Mouse (Mus musculus) lung, embryonic 16.5 days (tissue): ENCODE results near the gene Maco1. TPM values are rescaled to one million over a fixed set of nuclear protein-coding genes. Genes with fewer than 3 reads are reported as not detected.

ENCODE experiments used
- ATAC-seq: fragments of 200-750 bp; cut with Nextera tagmentation; 2 replicates; pipeline ENCODE4 v1.8.0; 2017; ENCODE audit warnings: low read depth, mild to moderate bottlenecking, moderate library complexity
- H3K27ac ChIP-seq: fragments of 300-500 bp; sonication (generic); 2 replicates; pipeline ENCODE4 v1.5.1; 2014; ENCODE audit warnings: mild to moderate bottlenecking, control low read depth, low read length
- H3K27me3 ChIP-seq: fragments of 300-500 bp; sonication (generic); 2 replicates; pipeline ENCODE4 v1.6.1; 2014; ENCODE audit warnings: low read depth, low read length, mixed read lengths; ENCODE audit not compliant: control insufficient read depth, insufficient read depth
- H3K36me3 ChIP-seq: fragments of 300-500 bp; sonication (generic); 2 replicates; pipeline ENCODE4 v1.6.1; 2014; ENCODE audit warnings: low read length; ENCODE audit not compliant: control insufficient read depth, insufficient read depth
- H3K4me1 ChIP-seq: fragments of 300-500 bp; sonication (generic); replicated peaks from 2 replicates; pipeline ENCODE4 v1.6.1; 2014; ENCODE audit warnings: low read length, mixed read lengths; ENCODE audit not compliant: control insufficient read depth, insufficient read depth
- H3K4me2 ChIP-seq: fragments of 300-500 bp; sonication (generic); 2 replicates; pipeline ENCODE4 v1.6.1; 2014; ENCODE audit warnings: low read depth, low read length, control low read depth
- H3K4me3 ChIP-seq: fragments of 300-500 bp; sonication (generic); 2 replicates; pipeline ENCODE4 v1.5.1; 2014; ENCODE audit warnings: mild to moderate bottlenecking, low read length, control low read depth
- H3K9ac ChIP-seq: fragments of 300-500 bp; sonication (generic); 2 replicates; pipeline ENCODE4 v1.6.1; 2014; ENCODE audit warnings: low read length, control low read depth
- H3K9me3 ChIP-seq: fragments of 300-500 bp; sonication (generic); 2 replicates; pipeline ENCODE4 v1.6.1; 2016; ENCODE audit warnings: low read length; ENCODE audit not compliant: control insufficient read depth
- WGBS: fragments of 180-500 bp; shearing (Covaris S2); extraction: QIAGEN DNeasy Blood & Tissue Kit; methylation state at CpG from one replicate; pipeline ENCODE4 v1.1.7; 2014; 5-methylcytosine and 5-hydroxymethylcytosine counted together
- polyA plus RNA-seq: library from polyadenylated mRNA; unstranded; fragments of >200 nt; fragmentation: Nextera tagmentation; extraction: Ambion mirVana; gene quantifications from 2 replicates; pipeline ENCODE4 v1.2.1, GENCODE M21; 2015

Maco1 gene
- polyA plus RNA-seq, 1 experiment from 2014 or later: 36.3 TPM

- peaks cover 22% of the 10 kb centered on the region for H3K36me3 ChIP-seq
- WGBS: 87% methylated on average over 17 of the region's 17 CpGs
- H3K4me3 ChIP-seq: no peak overlapping the region
- no peak overlapping the region for H3K9ac ChIP-seq
- ATAC-seq: no peak
- H3K4me1 ChIP-seq: peaks cover 5% of the 10 kb centered on the region
- H3K4me2 ChIP-seq: no peak overlapping the region
- H3K27me3 ChIP-seq: no peaks in the 10 kb centered on the region
- no peak overlapping the region for H3K27ac ChIP-seq
- no peaks in the 10 kb centered on the region for H3K9me3 ChIP-seq
Observed at GRCm38 (mm10) chr4:134813406-134814228, 39.5 kb downstream of the Maco1 start.

GRCm38 (mm10) chr4:134804765-134805164, 48.4 kb downstream of the Maco1 start:
- no peak overlapping the region for H3K4me3 ChIP-seq
- no peaks in the 10 kb centered on the region for H3K9me3 ChIP-seq
- no peaks in the 10 kb centered on the region; the same call in 1 of the 2 replicates for H3K4me1 ChIP-seq
- H3K9ac ChIP-seq: no peak overlapping the region
- no peak overlapping the region for H3K4me2 ChIP-seq
- 39% methylated on average over 5 of the region's 5 CpGs for WGBS
- no peaks in the 10 kb centered on the region for H3K27me3 ChIP-seq
- ATAC-seq: peak; percentile 20; the same call in 1 of the 2 replicates
- no peak overlapping the region for H3K27ac ChIP-seq
- H3K36me3 ChIP-seq: peaks cover 33% of the 10 kb centered on the region

- Histone ChIP-seq H3K27me3 (no peaks in the 10 kb centered on the region), H3K4me1 (no peaks in the 10 kb centered on the region; the same call in 1 of the 2 replicates)
- WGBS: 57% methylated on average over 3 of the region's 3 CpGs
Observed at GRCm38 (mm10) chr4:134802765-134803164, 50.4 kb downstream of the Maco1 start.

GRCm38 (mm10) chr4:134802155-134802554, 51.0 kb downstream of the Maco1 start:
- Histone ChIP-seq H3K9ac (no peak overlapping the region), H3K27me3 (no peaks in the 10 kb centered on the region), H3K27ac (no peak overlapping the region), H3K36me3 (peaks cover 19% of the 10 kb centered on the region), H3K4me3 (no peak overlapping the region), H3K9me3 (no peaks in the 10 kb centered on the region), H3K4me2 (no peak overlapping the region), H3K4me1 (peaks cover 3% of the 10 kb centered on the region; the same call in 1 of the 2 replicates)
- ATAC-seq: no peak
- 85% methylated on average over 10 of the region's 10 CpGs for WGBS

More at GRCm38 (mm10) chr4:134802765-134803164, 50.4 kb downstream of the Maco1 start:
- Histone ChIP-seq H3K9me3 (no peaks in the 10 kb centered on the region), H3K36me3 (peaks cover 19% of the 10 kb centered on the region), H3K27ac (no peak overlapping the region), H3K4me2 (no peak overlapping the region), H3K4me3 (no peak overlapping the region), H3K9ac (no peak overlapping the region)
- ATAC-seq: no peak

- H3K9ac ChIP-seq: no peak overlapping the region
- peaks cover 11% of the 10 kb centered on the region for H3K36me3 ChIP-seq
- no peak overlapping the region for H3K4me2 ChIP-seq
- H3K27ac ChIP-seq: no peak overlapping the region
- H3K9me3 ChIP-seq: no peaks in the 10 kb centered on the region
- peaks cover 11% of the 10 kb centered on the region; the same call in 1 of the 2 replicates for H3K4me1 ChIP-seq
- ATAC-seq: no peak
- no peak overlapping the region for H3K4me3 ChIP-seq
- WGBS: 75% methylated on average over 10 of the region's 10 CpGs
- H3K27me3 ChIP-seq: no peaks in the 10 kb centered on the region
Observed at GRCm38 (mm10) chr4:134800693-134801092, 52.5 kb downstream of the Maco1 start.

GRCm38 (mm10) chr4:134800098-134800497, 53.0 kb downstream of the Maco1 start:
- WGBS: 45% methylated on average over 8 of the region's 8 CpGs
- Histone ChIP-seq H3K36me3 (peaks cover 7% of the 10 kb centered on the region), H3K27me3 (no peaks in the 10 kb centered on the region), H3K4me3 (no peak overlapping the region), H3K9ac (no peak overlapping the region), H3K4me2 (no peak overlapping the region), H3K9me3 (no peaks in the 10 kb centered on the region), H3K27ac (no peak overlapping the region), H3K4me1 (peaks cover 11% of the 10 kb centered on the region; the same call in 1 of the 2 replicates)
- ATAC-seq: no peak

- Histone ChIP-seq H3K4me1 (peaks cover 11% of the 10 kb centered on the region; the same call in 1 of the 2 replicates), H3K4me2 (no peak overlapping the region), H3K9me3 (no peaks in the 10 kb centered on the region), H3K4me3 (no peak overlapping the region), H3K36me3 (peaks cover 6% of the 10 kb centered on the region), H3K27ac (no peak overlapping the region), H3K9ac (no peak overlapping the region), H3K27me3 (no peaks in the 10 kb centered on the region)
- peak; percentile 67 for ATAC-seq
- 3% methylated on average over 4 of the region's 4 CpGs for WGBS
Observed at GRCm38 (mm10) chr4:134799272-134799671, 53.9 kb downstream of the Maco1 start.

GRCm38 (mm10) chr4:134798861-134799260, 54.3 kb downstream of the Maco1 start:
- peaks cover 11% of the 10 kb centered on the region; the same call in 1 of the 2 replicates for H3K4me1 ChIP-seq

GRCm38 (mm10) chr4:134797621-134798020, 55.5 kb downstream of the Maco1 start:
- H3K4me2 ChIP-seq: no peak overlapping the region
- H3K9ac ChIP-seq: no peak overlapping the region
- H3K4me1 ChIP-seq: peaks cover 11% of the 10 kb centered on the region; the same call in 1 of the 2 replicates
- H3K27me3 ChIP-seq: no peaks in the 10 kb centered on the region
- H3K9me3 ChIP-seq: no peaks in the 10 kb centered on the region
- H3K27ac ChIP-seq: no peak overlapping the region
- no peak for ATAC-seq
- 69% methylated on average over 6 of the region's 6 CpGs for WGBS
- H3K36me3 ChIP-seq: peaks cover 4% of the 10 kb centered on the region; the same call in 1 of the 2 replicates
- no peak overlapping the region for H3K4me3 ChIP-seq

More at GRCm38 (mm10) chr4:134798861-134799260, 54.3 kb downstream of the Maco1 start:
- Histone ChIP-seq H3K27ac (no peak overlapping the region), H3K9ac (no peak overlapping the region), H3K4me2 (no peak overlapping the region), H3K4me3 (no peak overlapping the region), H3K27me3 (no peaks in the 10 kb centered on the region), H3K9me3 (no peaks in the 10 kb centered on the region), H3K36me3 (peaks cover 4% of the 10 kb centered on the region; the same call in 1 of the 2 replicates)
- WGBS: 34% methylated on average over 3 of the region's 3 CpGs
- ATAC-seq: no peak
